Mouse (Mus musculus) B cell, adult (primary cell): ENCODE results near the gene Pcdh10. TPM values are rescaled to one million over a fixed set of nuclear protein-coding genes. Genes with fewer than 3 reads are reported as not detected.

Experiments
- total RNA-seq: library from RNA; stranded (reverse); gene quantifications from 4 replicates; pipeline ENCODE4 v1.2.4, GENCODE M21; 2023; ENCODE audit not compliant: inconsistent age

The Pcdh10 gene
- not detected in 4 replicates for total RNA-seq

GRCm38 (mm10) chr3:45378145-45378544 lies at the start of gene Pcdh10:
TSS of gene Pcdh10 (plus strand) at chr3:45378398.

